Mouse (Mus musculus): ENCODE measurements around the gene 1700003F12Rik. TPM values are rescaled to one million over a fixed set of nuclear protein-coding genes. Genes with fewer than 3 reads are reported as not detected.

1700003F12Rik gene
- total RNA-seq (2021): under 1 TPM in 1 of 2 experiments, not detected in 1; 0.46 TPM
- long read RNA-seq, experiment 1: 0 reads
- long read RNA-seq, experiment 2: 0 reads

- no peak for DNase-seq (ENCODE audit: low spot score in 2 of 2)
These were observed at the start of gene 1700003F12Rik for GRCm38 (mm10) chr2:154546711-154547110. TSS of gene 1700003F12Rik (plus strand) at chr2:154547085.

GRCm38 (mm10) chr2:154498571-154498970, 48.3 kb upstream of the 1700003F12Rik start:
- no peak for DNase-seq (ENCODE audit: low spot score in 2 of 2)

DNA sequence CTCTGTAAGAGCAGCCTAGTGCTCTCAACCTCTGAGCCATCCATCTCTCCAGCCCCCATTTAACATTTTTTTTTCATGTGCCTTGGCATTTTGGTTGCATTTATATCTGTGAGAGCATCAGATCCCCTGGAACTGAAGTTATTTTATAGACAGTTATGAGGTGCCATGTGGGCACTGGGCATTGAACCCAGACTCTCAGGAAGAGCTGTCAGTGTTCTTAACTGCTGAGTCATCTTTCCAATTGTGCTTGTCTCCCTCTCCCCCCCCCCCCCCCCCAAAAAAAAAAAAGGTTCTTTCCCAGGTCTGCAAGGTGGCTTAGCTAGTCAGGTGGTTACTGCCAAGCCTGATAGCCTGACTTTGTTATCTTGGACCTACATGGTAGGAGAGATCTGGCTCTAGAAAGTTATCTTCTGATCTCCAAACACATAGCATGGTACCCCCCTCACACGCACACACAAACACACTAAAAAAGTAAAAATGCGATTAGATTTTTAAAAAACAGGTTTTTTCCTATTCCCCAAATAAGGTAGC, 47.1 kb upstream of the 1700003F12Rik start:
- DNase-seq (ENCODE audit: low spot score in 2 of 2): no peak

- no peak for DNase-seq (ENCODE audit: low spot score in 2 of 2)
These were observed 46.1 kb upstream of the 1700003F12Rik start for GRCm38 (mm10) chr2:154500758-154501157.

DNA sequence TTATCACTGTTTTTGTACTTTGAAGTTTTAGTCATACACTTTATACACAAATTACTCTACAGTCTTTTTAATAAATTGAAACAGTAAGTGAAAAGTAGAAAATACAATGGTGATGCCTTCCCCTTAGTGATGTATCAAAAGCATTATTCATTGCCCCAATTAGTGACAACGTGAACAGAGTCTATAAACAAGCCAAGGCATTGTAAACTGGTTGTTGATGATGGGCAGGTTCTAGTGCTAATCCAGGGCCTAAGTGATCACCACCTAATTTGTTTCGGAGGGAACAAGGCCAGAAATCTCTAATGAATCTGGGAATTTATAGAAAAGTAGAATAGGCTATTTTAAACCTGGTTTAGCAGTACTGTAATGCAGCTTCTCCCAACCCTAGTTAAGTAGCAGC, 39.8 kb upstream of the 1700003F12Rik start:
- no peak for DNase-seq (ENCODE audit: low spot score in 2 of 2)

GRCm38 (mm10) chr2:154507566-154508283, 39.2 kb upstream of the 1700003F12Rik start:
- DNase-seq (ENCODE audit: low spot score in 2 of 2): peak in 1 of 2 experiments; percentile 24

GRCm38 (mm10) chr2:154508450-154508849, 38.4 kb upstream of the 1700003F12Rik start:
- no peak for DNase-seq (ENCODE audit: low spot score in 2 of 2)

DNA sequence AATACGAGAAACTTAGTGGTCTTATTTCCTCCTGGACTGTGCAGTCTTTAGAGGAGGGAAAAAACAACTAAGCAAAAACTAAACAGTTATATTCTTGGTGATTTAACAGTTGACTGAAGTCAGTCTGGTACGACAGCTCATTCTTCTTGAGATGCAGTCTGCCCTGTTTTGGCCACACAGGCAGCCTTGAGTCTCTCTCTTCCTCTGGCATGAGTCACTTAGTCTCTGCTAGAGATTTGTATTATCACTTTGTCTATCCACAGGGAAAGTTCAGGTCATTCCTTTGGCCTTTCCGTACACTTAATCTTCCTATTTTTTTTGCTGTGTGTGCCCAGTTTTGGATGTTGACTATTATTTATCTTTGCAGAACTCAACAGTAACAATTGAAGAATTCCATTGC, 36.7 kb upstream of the 1700003F12Rik start:
- no peak for DNase-seq (ENCODE audit: low spot score in 2 of 2)

- DNase-seq (ENCODE audit: low spot score in 2 of 2): no peak
These were observed 29.9 kb upstream of the 1700003F12Rik start for GRCm38 (mm10) chr2:154516944-154517343.

- no peak for DNase-seq (ENCODE audit: low spot score in 2 of 2)
These were observed 29.5 kb upstream of the 1700003F12Rik start for GRCm38 (mm10) chr2:154517424-154517823.

- DNase-seq (ENCODE audit: low spot score in 2 of 2): no peak
These were observed 25.4 kb upstream of the 1700003F12Rik start for GRCm38 (mm10) chr2:154521449-154521848.

DNA sequence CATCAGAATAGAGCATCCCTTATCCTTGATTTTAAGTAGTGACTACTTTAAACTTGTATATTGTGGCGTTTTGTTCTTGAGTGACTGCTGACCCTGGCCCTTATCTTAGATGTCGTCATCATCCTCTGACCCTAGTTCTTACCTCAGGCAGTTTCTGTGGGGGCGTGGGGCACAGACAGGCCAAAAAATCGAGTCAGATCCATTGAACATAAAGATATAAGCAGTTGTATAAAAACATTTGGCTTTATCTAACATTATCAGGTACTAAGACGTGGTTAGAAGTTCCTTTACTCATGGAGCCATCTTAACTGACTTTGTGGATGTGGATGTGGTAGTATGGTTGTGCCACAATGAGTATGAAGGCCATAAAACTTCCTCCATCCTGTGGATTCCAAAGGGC, 24.6 kb upstream of the 1700003F12Rik start:
- no peak for DNase-seq (ENCODE audit: low spot score in 2 of 2)

DNA sequence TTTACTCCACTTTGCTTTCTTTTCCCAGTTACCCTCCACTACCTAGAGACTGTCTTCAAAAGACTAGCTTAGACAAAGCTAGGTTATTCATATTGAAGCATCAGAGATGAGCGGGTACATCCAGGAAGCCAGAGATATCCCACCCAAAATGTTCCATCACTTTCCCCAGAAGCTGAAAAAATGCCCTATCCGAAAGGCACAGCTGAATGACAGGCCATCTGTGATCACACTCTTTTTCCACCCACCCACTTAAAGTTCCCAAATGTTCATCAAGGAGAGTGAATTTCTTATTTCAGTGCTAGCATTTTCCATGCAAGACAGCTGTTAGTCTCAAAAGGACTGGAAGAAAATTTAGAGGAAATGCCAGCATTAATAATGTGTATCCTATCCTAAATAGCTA, 21.6 kb upstream of the 1700003F12Rik start:
- no peak for DNase-seq (ENCODE audit: low spot score in 2 of 2)

GRCm38 (mm10) chr2:154526531-154526930, 20.4 kb upstream of the 1700003F12Rik start:
- no peak for DNase-seq (ENCODE audit: low spot score in 2 of 2)

DNA sequence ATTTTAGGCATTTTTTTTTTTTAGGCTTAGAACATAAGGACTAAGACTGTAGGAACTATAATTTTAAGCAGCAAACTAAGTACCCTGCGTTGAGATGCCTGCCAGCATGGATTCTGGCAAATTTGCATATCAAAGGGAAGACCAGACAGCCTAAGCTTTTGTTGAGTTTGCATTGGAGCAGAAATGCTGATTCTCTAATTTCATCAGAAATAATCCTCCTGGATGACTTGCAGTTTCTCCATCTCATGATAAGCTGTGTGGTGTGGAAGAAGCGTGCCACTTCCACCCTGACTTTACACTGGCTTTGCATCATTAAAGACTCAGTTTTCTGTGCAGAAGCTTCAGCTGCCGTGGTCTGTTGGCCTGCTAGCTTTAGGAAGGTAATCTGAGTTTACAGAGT, 14.0 kb upstream of the 1700003F12Rik start:
- no peak for DNase-seq (ENCODE audit: low spot score in 2 of 2)

DNA sequence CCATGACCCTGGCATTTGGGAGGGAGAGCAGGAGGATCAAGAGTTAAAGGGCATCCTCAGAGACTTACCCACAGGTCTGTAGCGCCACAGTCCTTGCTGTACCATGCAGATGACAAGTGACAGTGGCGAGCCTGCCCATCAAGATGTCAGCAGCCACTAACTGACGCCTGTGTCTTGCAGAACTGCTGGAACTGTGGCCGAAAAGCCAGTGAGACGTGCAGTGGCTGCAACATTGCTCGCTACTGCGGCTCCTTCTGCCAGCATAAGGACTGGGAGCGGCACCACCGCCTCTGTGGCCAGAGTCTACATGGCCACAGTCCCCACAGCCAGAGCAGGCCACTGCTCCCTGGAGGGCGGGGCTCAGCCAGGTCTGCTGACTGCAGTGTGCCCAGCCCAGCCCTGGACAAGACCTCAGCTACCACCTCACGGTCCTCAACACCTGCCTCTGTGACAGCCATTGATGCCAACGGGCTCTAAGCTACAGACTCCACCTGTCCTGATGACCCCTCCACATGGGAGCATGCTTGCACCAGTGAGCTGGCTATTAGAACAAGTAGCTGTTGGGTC, 12.1 kb upstream of the 1700003F12Rik start:
- DNase-seq (ENCODE audit: low spot score in 2 of 2): no peak

DNA sequence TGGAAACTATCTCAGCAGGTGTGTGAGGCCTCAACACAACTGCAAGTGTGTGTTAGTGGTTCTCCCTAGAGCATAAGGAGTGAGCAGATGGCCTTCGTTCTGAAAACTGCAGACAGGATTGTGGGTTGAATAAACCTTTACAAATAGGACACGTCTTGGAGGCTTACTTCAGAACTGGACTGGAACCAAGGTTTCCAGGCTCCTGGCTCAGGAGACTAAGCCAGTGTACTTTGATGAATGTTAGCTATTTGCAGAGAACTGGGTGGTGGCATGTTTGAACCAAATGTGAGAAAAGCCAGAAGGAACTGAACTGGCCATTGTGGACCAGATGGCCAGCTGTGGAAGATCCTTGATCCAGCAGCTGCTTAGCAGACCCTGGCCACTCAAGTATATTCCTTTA, 8.6 kb upstream of the 1700003F12Rik start:
- no peak for DNase-seq (ENCODE audit: low spot score in 2 of 2)

DNA sequence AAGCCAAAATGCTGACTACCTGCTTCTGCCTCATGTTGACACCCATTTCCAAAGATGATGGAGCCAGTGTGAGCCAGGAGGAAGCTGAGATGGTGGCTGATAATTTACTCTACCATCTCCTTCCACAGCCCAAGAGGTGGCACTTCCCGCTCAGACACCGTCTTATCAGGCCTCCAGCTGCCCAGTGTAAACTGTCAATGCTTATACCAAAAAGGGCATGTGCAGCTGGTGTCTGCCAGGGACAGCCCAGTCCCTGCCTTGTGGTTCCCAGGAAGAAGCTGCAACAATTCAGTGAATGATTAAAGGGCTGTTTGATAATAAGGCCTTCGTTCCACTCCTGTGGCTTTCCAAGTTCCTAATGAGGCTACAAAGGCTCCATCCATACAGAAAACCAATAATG, 8.2 kb upstream of the 1700003F12Rik start:
- DNase-seq (ENCODE audit: low spot score in 2 of 2): no peak

DNA sequence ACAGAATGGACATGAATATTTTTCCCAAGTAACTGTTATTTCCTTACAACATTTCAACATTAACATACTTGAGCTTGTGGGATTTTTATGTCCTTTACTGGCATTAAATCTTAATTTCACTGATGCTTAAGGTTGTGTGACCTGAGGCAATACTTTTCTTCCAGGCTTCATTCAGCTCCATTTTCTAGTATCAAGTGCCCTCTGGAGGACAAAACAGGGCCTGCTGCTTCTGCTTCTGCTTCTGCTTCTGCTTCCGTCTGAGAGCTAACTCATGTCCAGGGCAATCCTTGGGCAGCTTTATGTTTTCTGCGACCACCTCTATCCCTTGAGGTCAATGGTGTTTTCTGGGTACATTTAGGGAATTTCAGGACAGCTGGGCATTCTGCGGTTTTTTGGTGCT, 7.2 kb upstream of the 1700003F12Rik start:
- no peak for DNase-seq (ENCODE audit: low spot score in 2 of 2)

DNA sequence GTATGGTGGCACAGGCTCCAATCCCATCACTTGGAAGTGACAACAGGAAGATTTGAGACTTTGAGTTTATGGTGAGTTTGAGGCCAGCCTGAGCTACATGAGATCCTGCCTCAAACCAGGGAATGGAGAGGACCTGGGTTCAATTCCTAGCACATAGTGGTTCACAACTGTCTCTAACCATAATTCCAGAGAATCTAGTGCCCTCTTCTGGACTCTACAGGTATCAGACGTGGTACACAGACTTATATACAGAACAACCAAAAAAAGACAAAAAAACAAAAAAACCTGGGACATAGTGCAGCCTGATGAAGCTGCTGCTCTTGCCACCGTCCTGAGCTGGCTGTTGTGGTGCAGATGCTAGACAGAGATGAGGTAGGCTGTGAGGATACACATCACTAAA, 5.3 kb upstream of the 1700003F12Rik start:
- no peak for DNase-seq (ENCODE audit: low spot score in 2 of 2)

DNA sequence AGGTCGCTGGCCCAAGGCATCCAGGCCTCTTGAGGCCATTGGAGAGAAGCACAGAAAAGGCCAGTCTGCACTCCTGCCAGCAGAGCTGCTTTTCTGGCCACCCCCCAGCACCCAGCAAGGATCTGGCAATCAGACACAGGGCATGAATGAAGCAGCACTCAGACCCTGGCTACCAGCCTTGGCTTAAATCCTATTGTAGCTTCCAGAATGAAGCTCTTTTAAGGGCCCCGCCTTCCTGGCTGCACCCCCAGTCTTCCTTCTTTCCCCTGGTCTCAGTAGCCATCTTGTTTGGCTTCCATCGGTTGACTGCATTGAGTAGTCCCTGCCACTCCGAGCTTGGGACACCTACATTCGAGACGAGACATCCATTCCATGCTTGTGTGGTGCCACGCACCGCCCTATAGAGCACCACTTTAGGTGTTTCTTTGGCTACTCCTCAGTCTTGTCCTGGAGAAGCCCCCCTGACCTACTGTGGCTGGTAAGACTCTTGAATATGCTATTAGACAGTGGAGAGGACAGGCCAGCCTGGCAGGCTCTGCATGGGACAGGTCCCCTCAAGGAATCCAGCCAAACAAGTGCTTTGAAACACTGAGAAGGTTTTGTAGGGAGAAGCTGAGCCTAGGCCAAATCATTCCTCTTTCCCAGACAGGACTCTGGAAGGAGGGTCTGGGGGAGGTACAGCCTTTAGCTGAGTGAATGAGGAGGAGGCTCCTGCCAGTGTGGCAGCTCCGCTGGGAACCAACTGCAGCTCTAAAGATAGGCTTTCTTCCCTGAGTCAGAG, 3.1 kb upstream of the 1700003F12Rik start:
- DNase-seq (ENCODE audit: low spot score in 2 of 2): no peak

DNA sequence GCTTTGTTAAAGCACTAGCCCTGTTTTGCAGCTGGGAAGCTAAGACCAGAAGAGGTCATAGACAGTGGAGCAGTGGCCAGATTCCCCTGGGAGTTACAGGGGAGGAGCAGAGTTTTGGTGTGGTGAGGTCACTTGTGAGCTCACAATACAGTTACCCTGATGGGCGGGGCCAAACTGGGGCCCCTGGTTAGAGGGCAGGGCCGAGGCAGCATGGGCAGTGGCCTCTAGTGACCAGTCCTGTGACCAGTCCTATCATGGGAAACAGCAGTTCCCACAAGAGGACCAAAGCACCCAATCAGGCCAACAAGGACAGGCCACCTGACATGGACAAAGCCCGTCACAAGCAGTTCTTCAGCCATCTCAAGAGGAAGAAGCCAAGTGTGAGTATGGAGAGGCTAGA, 1.8 kb downstream of the 1700003F12Rik start:
- DNase-seq (ENCODE audit: low spot score in 2 of 2): no peak
